Mouse (Mus musculus) skeletal muscle tissue, postnatal 0 days (tissue): Measurements from ENCODE around the gene Rel. TPM values are rescaled to one million over a fixed set of nuclear protein-coding genes. Genes with fewer than 3 reads are reported as not detected.

Source experiments
- polyA plus RNA-seq: library from polyadenylated mRNA; unstranded; fragments of >200 nt; fragmentation: Nextera tagmentation; extraction: Ambion mirVana; gene quantifications from 2 replicates; pipeline ENCODE4 v1.2.1, GENCODE M21; 2015

Gene Rel
- 1.3 and 1.9 TPM in 2 replicates for polyA plus RNA-seq

DNA sequence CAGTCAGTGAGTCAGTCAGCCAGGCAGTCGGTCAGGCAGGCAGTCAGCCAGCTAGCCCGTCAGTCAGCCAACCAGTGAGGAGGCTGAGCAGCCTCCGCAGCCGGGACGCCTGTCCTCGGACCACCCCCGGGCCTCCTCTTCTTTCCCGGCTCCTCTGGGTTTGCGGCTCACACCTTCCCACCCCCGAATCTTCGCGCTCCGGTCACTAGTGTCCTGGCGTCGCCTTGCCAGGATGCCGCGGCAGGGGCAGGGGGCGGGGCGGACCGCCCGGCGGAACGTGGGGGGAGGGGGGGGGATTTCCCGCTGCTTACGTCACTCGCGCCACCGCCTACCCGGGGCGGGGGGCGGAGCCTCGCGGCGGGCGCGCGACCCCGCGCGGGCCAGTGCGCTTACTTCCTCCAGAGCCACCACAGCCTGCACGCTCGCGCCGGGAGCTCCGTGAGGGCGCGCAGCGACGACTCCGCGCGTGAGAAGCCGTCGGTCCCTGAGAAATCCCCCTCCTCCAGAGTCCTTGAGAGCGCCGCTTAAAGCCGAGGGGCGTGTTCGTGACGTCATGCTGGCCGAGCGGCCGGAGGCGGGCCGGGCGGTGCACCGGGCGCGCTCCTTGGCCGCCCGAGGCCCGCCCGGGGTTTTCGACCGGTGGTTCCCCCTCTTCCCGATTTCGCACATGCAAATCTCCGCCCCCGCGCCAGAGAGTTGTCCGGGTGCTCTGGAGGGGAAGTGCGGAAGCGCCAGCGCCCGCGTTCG, at the start of gene Rel:
Gene Rel (minus strand): TSS at position 211 of the 747 bp plus-strand sequence.

Other genes with a start within 250 kb of the Rel start
- gene 1700093K21Rik, start 249.8 kb downstream of the Rel start, polyA plus RNA-seq: not detected in 2 replicates
- 14.1 and 15.0 TPM in 2 replicates for gene 0610010F05Rik, start 137.3 kb downstream of the Rel start, polyA plus RNA-seq
- gene Pus10, start 105.3 kb downstream of the Rel start, polyA plus RNA-seq: 11.2 and 11.3 TPM in 2 replicates
- gene Pex13, start 105.0 kb downstream of the Rel start, polyA plus RNA-seq: 27.3 and 36.0 TPM in 2 replicates
- gene Papolg, start 124.3 kb upstream of the Rel start, polyA plus RNA-seq: 4.1 and 4.2 TPM in 2 replicates